Comparison of ENCODE assay signal across 8 mouse cellular contexts in the genomic region with DNA sequence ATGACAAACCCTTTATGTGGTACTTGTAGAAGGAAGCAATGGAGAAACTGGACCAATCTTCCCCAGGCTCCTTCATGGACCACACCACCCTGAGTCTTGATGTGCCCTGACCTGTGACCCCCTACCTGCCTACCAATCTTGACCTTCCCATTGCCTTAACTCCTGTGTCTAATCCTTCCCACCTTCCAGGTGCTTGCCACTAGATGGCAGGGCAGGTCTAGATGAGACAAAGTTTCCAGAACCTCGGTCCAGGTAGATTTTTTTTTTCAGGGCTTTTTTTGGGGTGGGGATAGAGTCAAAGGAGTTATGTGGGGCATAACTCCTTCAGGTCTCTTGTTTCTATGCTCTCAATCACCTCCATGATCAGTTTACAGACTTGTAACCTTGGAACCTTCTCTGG. TPM values are rescaled to one million over a fixed set of nuclear protein-coding genes. Genes with fewer than 3 reads are reported as not detected.
DNase-seq lines count a peak whose midpoint lies in the region; ATAC-seq lines count a peak whose summit lies in the region.

No protein-coding gene starts in this region.

- 38% methylated on average over 1 of the region's 1 CpGs for WGBS in hindbrain, embryonic 11.5 days
- WGBS in hindbrain, embryonic 13.5 days: 39% methylated on average over 1 of the region's 1 CpGs
- 19% methylated on average over 1 of the region's 1 CpGs for WGBS in embryonic facial prominence, embryonic 14.5 days
- 21% methylated on average over 1 of the region's 1 CpGs for WGBS in midbrain, embryonic 11.5 days

- intact Hi-C loops in left cerebral cortex, postnatal 4 days (cut with DNase I): loop anchor here (5.0 to 10.0 kb wide), 2 partner anchors 124 to 497 kb away; a partner anchor contains a TSS

- peak; percentile 30 for DNase-seq in hindbrain, embryonic 11.5 days (ENCODE audit: low spot score)
- DNase-seq in CD4-positive helper T cell, adult 2 months (ENCODE audit: low read depth, low spot score): peak; percentile 7
- DNase-seq in ZHBTc4 (ENCODE audit: low read depth, low spot score): peak; percentile 71
- DNase-seq in embryonic facial prominence, embryonic 14.5 days (ENCODE audit: low spot score): peak; percentile 44
- peak; percentile 40 for DNase-seq in left cerebral cortex, postnatal 4 days
- peak; percentile 29 for DNase-seq in right cerebral cortex, postnatal 4 days
- DNase-seq in midbrain, embryonic 11.5 days (ENCODE audit: low spot score, missing footprints): no peak

- no peak overlapping the region for H3K4me2 ChIP-seq in hindbrain, embryonic 11.5 days (replicated peaks; ENCODE audit: low read depth, low read length)
- no peak overlapping the region for H3K4me2 ChIP-seq in hindbrain, embryonic 13.5 days
- no peak overlapping the region for H3K4me2 ChIP-seq in embryonic facial prominence, embryonic 14.5 days (ENCODE audit: low read depth, low read length)
- no peak overlapping the region for H3K4me2 ChIP-seq in midbrain, embryonic 11.5 days

- H3K27ac ChIP-seq in hindbrain, embryonic 11.5 days (ENCODE audit: low read depth, low read length): no peak overlapping the region
- no peak overlapping the region for H3K27ac ChIP-seq in hindbrain, embryonic 13.5 days
- no peak overlapping the region for H3K27ac ChIP-seq in embryonic facial prominence, embryonic 14.5 days (replicated peaks; ENCODE audit: low read depth, low read length)
- H3K27ac ChIP-seq in midbrain, embryonic 11.5 days (ENCODE audit: low read depth, low read length): no peak overlapping the region

- no peaks in the 10 kb centered on the region for H3K36me3 ChIP-seq in hindbrain, embryonic 11.5 days (ENCODE audit: control insufficient read depth, insufficient read depth, low read length)
- H3K36me3 ChIP-seq in hindbrain, embryonic 13.5 days: no peaks in the 10 kb centered on the region
- H3K36me3 ChIP-seq in embryonic facial prominence, embryonic 14.5 days (ENCODE audit: control insufficient read depth, insufficient read depth, low read length): no peaks in the 10 kb centered on the region
- no peaks in the 10 kb centered on the region for H3K36me3 ChIP-seq in midbrain, embryonic 11.5 days (ENCODE audit: control insufficient read depth, insufficient read depth, low read length)

- ATAC-seq in hindbrain, embryonic 11.5 days (ENCODE audit: low FRiP score): no peak
- ATAC-seq in hindbrain, embryonic 13.5 days (ENCODE audit: low FRiP score): no peak
- no peak for ATAC-seq in embryonic facial prominence, embryonic 14.5 days (ENCODE audit: low read depth)
- ATAC-seq in midbrain, embryonic 11.5 days (ENCODE audit: low FRiP score): no peak

- H3K4me3 ChIP-seq in hindbrain, embryonic 11.5 days (ENCODE audit: low read depth, low read length): no peak overlapping the region
- H3K4me3 ChIP-seq in hindbrain, embryonic 13.5 days: no peak overlapping the region
- H3K4me3 ChIP-seq in embryonic facial prominence, embryonic 14.5 days (ENCODE audit: low read depth, low read length): no peak overlapping the region
- H3K4me3 ChIP-seq in midbrain, embryonic 11.5 days (ENCODE audit: low read depth, low read length): no peak overlapping the region

- H3K4me1 ChIP-seq in hindbrain, embryonic 11.5 days (replicated peaks; ENCODE audit: control insufficient read depth, insufficient read depth, low read length): no peaks in the 10 kb centered on the region
- no peaks in the 10 kb centered on the region for H3K4me1 ChIP-seq in hindbrain, embryonic 13.5 days (replicated peaks)
- peaks cover 5% of the 10 kb centered on the region; the same call in 1 of the 2 replicates for H3K4me1 ChIP-seq in embryonic facial prominence, embryonic 14.5 days (ENCODE audit: control insufficient read depth, insufficient read depth, low read length)
- H3K4me1 ChIP-seq in midbrain, embryonic 11.5 days (ENCODE audit: control insufficient read depth, insufficient read depth, low read length): peaks cover 2% of the 10 kb centered on the region; the same call in 1 of the 2 replicates

- no peaks in the 10 kb centered on the region for H3K9me3 ChIP-seq in hindbrain, embryonic 11.5 days (ENCODE audit: control insufficient read depth, low read length)
- H3K9me3 ChIP-seq in hindbrain, embryonic 13.5 days: no peaks in the 10 kb centered on the region
- H3K9me3 ChIP-seq in embryonic facial prominence, embryonic 14.5 days (ENCODE audit: control insufficient read depth, low read length): no peaks in the 10 kb centered on the region
- H3K9me3 ChIP-seq in midbrain, embryonic 11.5 days (ENCODE audit: control insufficient read depth, low read length): no peaks in the 10 kb centered on the region

- H3K27me3 ChIP-seq in hindbrain, embryonic 11.5 days (ENCODE audit: control insufficient read depth, insufficient read depth, low read length): no peaks in the 10 kb centered on the region
- no peaks in the 10 kb centered on the region for H3K27me3 ChIP-seq in hindbrain, embryonic 13.5 days
- H3K27me3 ChIP-seq in embryonic facial prominence, embryonic 14.5 days (replicated peaks; ENCODE audit: control insufficient read depth, insufficient read depth, low read length): no peaks in the 10 kb centered on the region
- H3K27me3 ChIP-seq in midbrain, embryonic 11.5 days (ENCODE audit: control insufficient read depth, insufficient read depth, low read length): no peaks in the 10 kb centered on the region

- no peak overlapping the region for H3K9ac ChIP-seq in hindbrain, embryonic 11.5 days (ENCODE audit: low read depth, low read length)
- no peak overlapping the region for H3K9ac ChIP-seq in hindbrain, embryonic 13.5 days
- no peak overlapping the region for H3K9ac ChIP-seq in embryonic facial prominence, embryonic 14.5 days (ENCODE audit: low read depth, low read length)
- H3K9ac ChIP-seq in midbrain, embryonic 11.5 days (ENCODE audit: low read length): no peak overlapping the region

RNA-seq across cellular contexts. Expression of a gene that starts 44.8 kb away (rescaled TPM):
- polyA plus RNA-seq in hindbrain, embryonic 11.5 days (2014; fragmentation: Nextera tagmentation; extraction: Ambion mirVana): 464 and 467 TPM in 2 replicates
- 304 and 307 TPM in 2 replicates for polyA plus RNA-seq in hindbrain, embryonic 13.5 days (2015; fragmentation: Nextera tagmentation; extraction: Ambion mirVana)
- 266 and 290 TPM in 2 replicates for polyA plus RNA-seq in embryonic facial prominence, embryonic 14.5 days (2014; fragmentation: Nextera tagmentation; extraction: Ambion mirVana)
- 100 to 1,000 TPM; 155 to 159 TPM for total RNA-seq in left cerebral cortex, postnatal 4 days (2021)
- polyA plus RNA-seq in midbrain, embryonic 11.5 days (2014; fragmentation: Nextera tagmentation; extraction: Ambion mirVana): 473 and 513 TPM in 2 replicates
